Mouse (Mus musculus): ENCODE measurements around the gene Akain1. TPM values are rescaled to one million over a fixed set of nuclear protein-coding genes. Genes with fewer than 3 reads are reported as not detected.

The Akain1 gene
- total RNA-seq, 1 experiment: not detected

GRCm38 (mm10) chr17:69441041-69441440 lies 1.9 kb downstream of the Akain1 start:
- no peak for TF ChIP-seq CHD2 (IDR thresholded peaks at IDR 0.05; ENCODE audit: low read depth, low read length)
- no peak for TF ChIP-seq MAFK (IDR thresholded peaks at IDR 0.05; ENCODE audit: insufficient read depth, low read depth, low read length)
- TF ChIP-seq HCFC1 (IDR thresholded peaks at IDR 0.05; ENCODE audit: borderline replicate concordance, insufficient read depth, low read length): no peak
- TF ChIP-seq ZNF384 (IDR thresholded peaks at IDR 0.05; ENCODE audit: low read depth, low read length): no peak
- no peak for TF ChIP-seq ZC3H11A (IDR thresholded peaks at IDR 0.05; ENCODE audit: borderline replicate concordance, low read depth, low read length)
- Histone ChIP-seq H3K9me3 (ENCODE audit: control insufficient read depth, insufficient read depth, low read depth, low read length) (no peaks in the 10 kb centered on the region), H3K4me1 (ENCODE audit: control insufficient read depth in 2 of 2, insufficient read depth in 2 of 2, low read length in 2 of 2, poor library complexity in 1 of 2) (0 out of 4 replicates have a peak, but pooled peaks cover 0 to 1% of the 10 kb centered on the region in 2 experiments), H3K36me3 (ENCODE audit: control insufficient read depth, insufficient read depth, low read length, poor library complexity, severe bottlenecking) (no peaks in the 10 kb centered on the region), H3K27ac (ENCODE audit: insufficient read depth, low read depth, low read length, poor library complexity, severe bottlenecking) (no peak overlapping the region), H3K9ac (ENCODE audit: insufficient read depth, low read depth, low read length, poor library complexity, severe bottlenecking) (no peak overlapping the region), H3K4me3 (ENCODE audit: insufficient read depth in 1 of 2, low read depth in 1 of 2, low read length in 2 of 2, poor library complexity in 1 of 2, severe bottlenecking in 1 of 2) (no peak overlapping the region)
- DNase-seq (ENCODE audit: low read depth, low spot score): peak; percentile 63
- in situ Hi-C loops (cut with MboI; ENCODE audit: low sequenced_read_pairs in 2 of 2, unreplicated experiment in 2 of 2): no loop called here

GRCm38 (mm10) chr17:69448679-69449078 lies 9.6 kb downstream of the Akain1 start:
- no peak overlapping the region for H3K9ac ChIP-seq (ENCODE audit: insufficient read depth, low read depth, low read length, poor library complexity, severe bottlenecking)
- H3K36me3 ChIP-seq (ENCODE audit: control insufficient read depth, insufficient read depth, low read length, poor library complexity, severe bottlenecking): no peaks in the 10 kb centered on the region
- no peak for TF ChIP-seq CHD2 (IDR thresholded peaks at IDR 0.05; ENCODE audit: low read depth, low read length)
- TF ChIP-seq HCFC1 (IDR thresholded peaks at IDR 0.05; ENCODE audit: borderline replicate concordance, insufficient read depth, low read length): no peak
- TF ChIP-seq ZNF384 (IDR thresholded peaks at IDR 0.05; ENCODE audit: low read depth, low read length): no peak
- TF ChIP-seq ZC3H11A (IDR thresholded peaks at IDR 0.05; ENCODE audit: borderline replicate concordance, low read depth, low read length): no peak
- TF ChIP-seq MAFK (IDR thresholded peaks at IDR 0.05; ENCODE audit: insufficient read depth, low read depth, low read length): no peak
- no peak overlapping the region for H3K4me3 ChIP-seq (ENCODE audit: insufficient read depth in 1 of 2, low read depth in 1 of 2, low read length in 2 of 2, poor library complexity in 1 of 2, severe bottlenecking in 1 of 2)
- no peaks in the 10 kb centered on the region for H3K9me3 ChIP-seq (ENCODE audit: control insufficient read depth, insufficient read depth, low read depth, low read length)
- no peak overlapping the region for H3K27ac ChIP-seq (ENCODE audit: insufficient read depth, low read depth, low read length, poor library complexity, severe bottlenecking)
- DNase-seq (ENCODE audit: low read depth, low spot score): no peak
- H3K4me1 ChIP-seq (ENCODE audit: control insufficient read depth in 2 of 2, insufficient read depth in 2 of 2, low read length in 2 of 2, poor library complexity in 1 of 2): no peaks in the 10 kb centered on the region
- in situ Hi-C loops (cut with MboI; ENCODE audit: low sequenced_read_pairs in 2 of 2, unreplicated experiment in 2 of 2): no loop called here

GRCm38 (mm10) chr17:69461680-69462079 lies 22.6 kb downstream of the Akain1 start:
- Histone ChIP-seq H3K9ac (ENCODE audit: insufficient read depth, low read depth, low read length, poor library complexity, severe bottlenecking) (no peak overlapping the region), H3K27ac (ENCODE audit: insufficient read depth, low read depth, low read length, poor library complexity, severe bottlenecking) (no peak overlapping the region), H3K36me3 (ENCODE audit: control insufficient read depth, insufficient read depth, low read length, poor library complexity, severe bottlenecking) (no peaks in the 10 kb centered on the region), H3K9me3 (ENCODE audit: control insufficient read depth, insufficient read depth, low read depth, low read length) (no peaks in the 10 kb centered on the region), H3K4me1 (ENCODE audit: control insufficient read depth in 2 of 2, insufficient read depth in 2 of 2, low read length in 2 of 2, poor library complexity in 1 of 2) (no peaks in the 10 kb centered on the region), H3K4me3 (ENCODE audit: insufficient read depth in 1 of 2, low read depth in 1 of 2, low read length in 2 of 2, poor library complexity in 1 of 2, severe bottlenecking in 1 of 2) (no peak overlapping the region)
- in situ Hi-C loops (cut with MboI; ENCODE audit: low sequenced_read_pairs in 2 of 2, unreplicated experiment in 2 of 2): no loop called here
- no peak for TF ChIP-seq ZC3H11A (IDR thresholded peaks at IDR 0.05; ENCODE audit: borderline replicate concordance, low read depth, low read length)
- TF ChIP-seq HCFC1 (IDR thresholded peaks at IDR 0.05; ENCODE audit: borderline replicate concordance, insufficient read depth, low read length): no peak
- no peak for TF ChIP-seq MAFK (IDR thresholded peaks at IDR 0.05; ENCODE audit: insufficient read depth, low read depth, low read length)
- no peak for TF ChIP-seq ZNF384 (IDR thresholded peaks at IDR 0.05; ENCODE audit: low read depth, low read length)
- TF ChIP-seq CHD2 (IDR thresholded peaks at IDR 0.05; ENCODE audit: low read depth, low read length): no peak
- DNase-seq (ENCODE audit: low read depth, low spot score): no peak

GRCm38 (mm10) chr17:69463037-69463436 lies 23.9 kb downstream of the Akain1 start:
- Histone ChIP-seq H3K9me3 (ENCODE audit: control insufficient read depth, insufficient read depth, low read depth, low read length) (no peaks in the 10 kb centered on the region), H3K9ac (ENCODE audit: insufficient read depth, low read depth, low read length, poor library complexity, severe bottlenecking) (no peak overlapping the region), H3K4me3 (ENCODE audit: insufficient read depth in 1 of 2, low read depth in 1 of 2, low read length in 2 of 2, poor library complexity in 1 of 2, severe bottlenecking in 1 of 2) (no peak overlapping the region), H3K36me3 (ENCODE audit: control insufficient read depth, insufficient read depth, low read length, poor library complexity, severe bottlenecking) (no peaks in the 10 kb centered on the region), H3K27ac (ENCODE audit: insufficient read depth, low read depth, low read length, poor library complexity, severe bottlenecking) (no peak overlapping the region), H3K4me1 (ENCODE audit: control insufficient read depth in 2 of 2, insufficient read depth in 2 of 2, low read length in 2 of 2, poor library complexity in 1 of 2) (no peaks in the 10 kb centered on the region)
- no peak for DNase-seq (ENCODE audit: low read depth, low spot score)
- in situ Hi-C loops (cut with MboI; ENCODE audit: low sequenced_read_pairs in 2 of 2, unreplicated experiment in 2 of 2): no loop called here
- TF ChIP-seq ZC3H11A (IDR thresholded peaks at IDR 0.05; ENCODE audit: borderline replicate concordance, low read depth, low read length) (no peak), ZNF384 (IDR thresholded peaks at IDR 0.05; ENCODE audit: low read depth, low read length) (no peak), MAFK (IDR thresholded peaks at IDR 0.05; ENCODE audit: insufficient read depth, low read depth, low read length) (no peak), CHD2 (IDR thresholded peaks at IDR 0.05; ENCODE audit: low read depth, low read length) (no peak), HCFC1 (IDR thresholded peaks at IDR 0.05; ENCODE audit: borderline replicate concordance, insufficient read depth, low read length) (no peak)

- no peak overlapping the region for H3K9ac ChIP-seq (ENCODE audit: insufficient read depth, low read depth, low read length, poor library complexity, severe bottlenecking)
- in situ Hi-C loops (cut with MboI; ENCODE audit: low sequenced_read_pairs in 2 of 2, unreplicated experiment in 2 of 2): no loop called here
- H3K4me1 ChIP-seq (ENCODE audit: control insufficient read depth in 2 of 2, insufficient read depth in 2 of 2, low read length in 2 of 2, poor library complexity in 1 of 2): no peaks in the 10 kb centered on the region
- no peak for DNase-seq (ENCODE audit: low read depth, low spot score)
- no peak for TF ChIP-seq MAFK (IDR thresholded peaks at IDR 0.05; ENCODE audit: insufficient read depth, low read depth, low read length)
- TF ChIP-seq ZNF384 (IDR thresholded peaks at IDR 0.05; ENCODE audit: low read depth, low read length): no peak
- no peak for TF ChIP-seq CHD2 (IDR thresholded peaks at IDR 0.05; ENCODE audit: low read depth, low read length)
- no peak for TF ChIP-seq ZC3H11A (IDR thresholded peaks at IDR 0.05; ENCODE audit: borderline replicate concordance, low read depth, low read length)
- no peak for TF ChIP-seq HCFC1 (IDR thresholded peaks at IDR 0.05; ENCODE audit: borderline replicate concordance, insufficient read depth, low read length)
- no peak overlapping the region for H3K27ac ChIP-seq (ENCODE audit: insufficient read depth, low read depth, low read length, poor library complexity, severe bottlenecking)
- no peaks in the 10 kb centered on the region for H3K36me3 ChIP-seq (ENCODE audit: control insufficient read depth, insufficient read depth, low read length, poor library complexity, severe bottlenecking)
- H3K9me3 ChIP-seq (ENCODE audit: control insufficient read depth, insufficient read depth, low read depth, low read length): no peaks in the 10 kb centered on the region
- H3K4me3 ChIP-seq (ENCODE audit: insufficient read depth in 1 of 2, low read depth in 1 of 2, low read length in 2 of 2, poor library complexity in 1 of 2, severe bottlenecking in 1 of 2): no peak overlapping the region
Observed at GRCm38 (mm10) chr17:69471171-69471570, 32.0 kb downstream of the Akain1 start.
